Mouse (Mus musculus) bone marrow, adult 2 months (tissue): ENCODE measurements around the gene Calcoco2. TPM values are rescaled to one million over a fixed set of nuclear protein-coding genes. Genes with fewer than 3 reads are reported as not detected.
A peak's percentile ranks its signal among the peaks of the same experiment; 100 is the strongest.

Experiments
- H3K27ac ChIP-seq: fragments of 200-500 bp; 2 replicates; pipeline ENCODE4 v1.5.1; 2012; ENCODE audit warnings: low read depth, mild to moderate bottlenecking, control low read depth, inconsistent platforms, low read length; ENCODE audit not compliant: control insufficient read depth, poor library complexity, insufficient read depth
- H3K4me1 ChIP-seq: fragments of 200-500 bp; 2 replicates; pipeline ENCODE4 v1.6.1; 2011; ENCODE audit warnings: low read length; ENCODE audit not compliant: control insufficient read depth, insufficient read depth
- H3K4me3 ChIP-seq: fragments of 200-500 bp; replicated peaks from 2 replicates; pipeline ENCODE3; 2011; ENCODE audit warnings: mild to moderate bottlenecking, low read depth, low read length, control low read depth; ENCODE audit not compliant: control insufficient read depth
- CTCF ChIP-seq: fragments of 200-500 bp; IDR thresholded peaks from 2 replicates; pipeline ENCODE4 v1.5.1; 2011; ENCODE audit warnings: low read length, control low read depth; ENCODE audit not compliant: control insufficient read depth, insufficient read depth
- POLR2A ChIP-seq: fragments of 200-500 bp; IDR thresholded peaks from 2 replicates; pipeline ENCODE4 v1.6.1; 2011; ENCODE audit warnings: low read depth, mild to moderate bottlenecking, control low read depth, low read length, borderline replicate concordance; ENCODE audit not compliant: control insufficient read depth
- WGBS: fragments of 180-500 bp; shearing (Covaris S2); methylation state at CpG from one replicate; pipeline ENCODE4 v1.1.7; 2018; 5-methylcytosine and 5-hydroxymethylcytosine counted together
- polyA plus RNA-seq: library from polyadenylated mRNA; stranded (reverse); fragments of >200 nt; gene quantifications from 2 replicates; pipeline ENCODE4 v1.2.4, GENCODE M21; 2011; ENCODE audit warnings: low replicate concordance; ENCODE audit not compliant: missing spikeins, insufficient read depth, insufficient read length

Gene Calcoco2
- polyA plus RNA-seq, result 7.2 TPM in 1 of 2 replicates, not detected in the other

GRCm38 (mm10) chr11:96111751-96112150 lies at the start of gene Calcoco2:
Gene Calcoco2 (minus strand): TSS chr11:96111964.
- Histone ChIP-seq H3K4me3 (no peak within 1 kb of the TSS), H3K27ac (no peak within 1 kb of the TSS), H3K4me1 (no peaks in the 10 kb centered on the region)
- TF ChIP-seq POLR2A, result no peak
- TF ChIP-seq CTCF, result no peak
- 55% methylated on average over 14 of the region's 14 CpGs for WGBS

GRCm38 (mm10) chr11:96147471-96147870 lies 35.7 kb upstream of the Calcoco2 start:
- Histone ChIP-seq H3K27ac (no peak overlapping the region), H3K4me3 (no peak overlapping the region), H3K4me1 (no peaks in the 10 kb centered on the region)
- WGBS, result 63% methylated on average over 6 of the region's 6 CpGs
- TF ChIP-seq POLR2A, result no peak
- TF ChIP-seq CTCF, result no peak

GRCm38 (mm10) chr11:96145622-96146270 lies 34.0 kb upstream of the Calcoco2 start:
- WGBS, result 2% methylated on average over 15 of the region's 15 CpGs
- TF ChIP-seq CTCF (peak; percentile 52), POLR2A (no peak)
- Histone ChIP-seq H3K4me3 (no peak overlapping the region), H3K27ac (no peak overlapping the region), H3K4me1 (no peaks in the 10 kb centered on the region)

- no peaks in the 10 kb centered on the region for H3K4me1 ChIP-seq
- TF ChIP-seq POLR2A (no peak), CTCF (no peak)
- WGBS, result 53% methylated on average over 4 of the region's 4 CpGs
- no peak overlapping the region for H3K4me3 ChIP-seq
- no peak overlapping the region for H3K27ac ChIP-seq
These were observed 32.0 kb upstream of the Calcoco2 start for GRCm38 (mm10) chr11:96143766-96144165.

GRCm38 (mm10) chr11:96140726-96141175 lies 29.0 kb upstream of the Calcoco2 start:
- 25% methylated on average over 4 of the region's 4 CpGs for WGBS
- no peaks in the 10 kb centered on the region for H3K4me1 ChIP-seq
- no peak overlapping the region for H3K27ac ChIP-seq
- no peak overlapping the region for H3K4me3 ChIP-seq
- TF ChIP-seq POLR2A (no peak), CTCF (no peak)

GRCm38 (mm10) chr11:96135847-96136246 lies 24.1 kb upstream of the Calcoco2 start:
- no peaks in the 10 kb centered on the region for H3K4me1 ChIP-seq
- TF ChIP-seq POLR2A, result no peak
- no peak for TF ChIP-seq CTCF
- H3K4me3 ChIP-seq, result no peak overlapping the region
- 72% methylated on average over 8 of the region's 8 CpGs for WGBS
- no peak overlapping the region for H3K27ac ChIP-seq

GRCm38 (mm10) chr11:96133239-96133865 lies 21.6 kb upstream of the Calcoco2 start, which contains the start of gene Ttll6:
Gene Ttll6 (plus strand): TSS chr11:96133786.
- TF ChIP-seq POLR2A (no peak), CTCF (peak; percentile 57)
- Histone ChIP-seq H3K4me1 (no peaks in the 10 kb centered on the region), H3K27ac (no peak within 1 kb of the TSS), H3K4me3 (no peak within 1 kb of the TSS)
- 26% methylated on average over 16 of the region's 16 CpGs for WGBS

GRCm38 (mm10) chr11:96130606-96131005 lies 18.8 kb upstream of the Calcoco2 start:
- TF ChIP-seq POLR2A, result no peak
- no peak for TF ChIP-seq CTCF
- H3K4me1 ChIP-seq, result no peaks in the 10 kb centered on the region

More at GRCm38 (mm10) chr11:96130606-96131005, 18.8 kb upstream of the Calcoco2 start:
- Histone ChIP-seq H3K27ac (no peak overlapping the region), H3K4me3 (no peak overlapping the region)
- WGBS, result 74% methylated on average over 10 of the region's 10 CpGs
